Mouse (Mus musculus) heart, postnatal 25 days (tissue): ENCODE measurements at regions not wholly inside any gene's neighbourhood (a gene's known extent, or its start where the extent isn't known, plus 50 kb on each side); places are given as distances from the start of the nearest gene placed in this dataset.

Experiments used
- DNase-seq: peaks from one replicate; pipeline ENCODE4 v3.0.0; 2022; ENCODE audit warnings: low spot score
- intact Hi-C: fragments of 180-260 bp; cut with DNase I; formaldehyde crosslinking; loops from one replicate; pipeline ENCODE4 v1.15.1; 2025

DNA sequence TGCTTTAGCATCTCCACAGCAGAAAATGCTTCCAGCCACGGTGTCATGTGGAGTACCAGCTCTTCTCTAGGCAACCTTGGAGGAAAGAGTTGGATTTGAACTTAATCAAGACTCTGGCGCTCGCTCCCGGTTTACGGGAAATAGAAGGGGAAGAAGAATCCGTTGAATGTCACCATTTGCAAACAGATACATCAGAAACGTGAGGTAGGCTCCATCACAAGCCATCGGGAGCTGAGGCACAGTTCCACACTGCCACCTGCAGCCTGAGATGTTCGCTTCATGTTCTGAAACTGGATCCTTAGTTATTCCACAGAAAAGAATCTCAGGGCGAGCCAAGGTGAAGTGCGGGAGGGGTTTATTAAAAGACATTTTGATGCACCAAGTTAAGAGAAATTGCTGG, 148.5 kb downstream of the Atp23 start:
- no peak for DNase-seq
- intact Hi-C loops: no loop called here

DNA sequence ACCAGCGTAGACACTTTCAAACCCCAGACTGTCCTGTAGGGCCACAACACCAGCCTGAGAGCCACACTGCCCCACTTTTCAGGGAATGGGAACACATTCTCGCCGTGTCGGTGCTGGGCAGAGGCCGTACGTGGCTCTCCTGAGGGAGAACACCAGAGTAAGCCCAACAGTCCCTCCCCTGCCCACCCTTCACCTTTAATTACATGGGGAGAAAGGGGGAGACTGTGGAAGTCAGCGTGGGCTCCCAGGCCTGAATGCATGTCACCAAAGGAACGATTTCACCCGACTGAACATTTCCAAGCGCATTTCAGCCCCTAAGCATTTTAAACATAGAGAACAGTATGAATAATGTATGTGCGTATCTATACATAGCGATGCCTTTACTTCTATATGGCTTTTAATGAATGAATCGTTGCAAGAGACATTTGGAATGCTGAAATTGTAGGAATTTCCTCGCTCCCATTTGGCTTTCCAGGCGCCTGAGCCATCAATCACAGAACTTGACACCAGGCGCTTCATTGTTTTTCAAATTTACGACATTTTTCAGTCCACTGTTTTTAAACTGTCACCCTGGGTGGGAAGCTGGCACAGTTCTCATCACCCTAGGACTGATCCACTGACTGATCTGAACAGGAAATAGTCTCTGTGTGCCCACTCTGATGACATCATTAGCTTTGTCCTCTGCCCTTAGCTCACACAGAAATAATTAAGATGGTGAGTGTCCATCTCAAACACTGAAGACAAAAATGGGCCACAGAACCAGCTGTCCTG, 152.3 kb downstream of the Atp23 start:
- intact Hi-C loops: no loop called here
- DNase-seq: no peak

DNA sequence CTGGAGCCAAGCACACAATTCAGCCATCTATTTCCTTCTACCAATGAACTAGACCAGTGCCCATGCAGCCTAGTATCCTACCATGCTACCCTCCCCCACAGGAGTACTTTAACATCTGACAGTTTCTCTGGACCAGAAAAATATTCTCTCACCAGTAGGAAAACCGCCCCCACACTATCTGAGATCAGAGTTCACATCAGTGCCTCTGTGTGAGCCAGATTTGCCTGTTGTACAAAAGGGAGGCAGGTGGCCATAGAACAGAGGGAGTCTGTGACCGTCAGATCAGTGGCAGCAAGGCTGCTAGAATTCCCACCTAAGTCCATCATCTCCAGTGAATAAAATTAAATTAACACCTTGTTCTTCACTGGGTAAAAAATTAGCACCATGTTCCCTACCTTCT, 166.5 kb downstream of the Atp23 start:
- no peak for DNase-seq
- intact Hi-C loops: no loop called here

DNA sequence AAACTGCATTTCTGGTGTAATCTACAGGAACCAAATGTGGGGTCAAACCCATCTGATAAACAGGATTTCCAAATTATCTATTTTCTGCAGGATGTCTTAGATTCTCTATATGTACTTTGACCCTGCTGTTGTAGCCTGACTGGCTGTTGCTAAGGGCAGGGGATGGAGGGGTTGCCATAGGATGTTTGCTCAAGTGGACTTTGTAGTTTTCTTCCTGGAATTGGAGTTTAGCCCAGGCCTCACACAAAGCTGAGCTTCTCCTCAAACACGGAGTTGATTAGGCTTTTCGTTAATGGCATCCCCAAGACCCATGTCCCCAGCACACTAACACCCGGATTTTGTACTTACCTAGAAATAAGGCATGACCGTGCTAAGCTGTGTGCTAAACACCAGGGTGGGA, 173.3 kb downstream of the Atp23 start:
- DNase-seq: no peak
- intact Hi-C loops: no loop called here

DNA sequence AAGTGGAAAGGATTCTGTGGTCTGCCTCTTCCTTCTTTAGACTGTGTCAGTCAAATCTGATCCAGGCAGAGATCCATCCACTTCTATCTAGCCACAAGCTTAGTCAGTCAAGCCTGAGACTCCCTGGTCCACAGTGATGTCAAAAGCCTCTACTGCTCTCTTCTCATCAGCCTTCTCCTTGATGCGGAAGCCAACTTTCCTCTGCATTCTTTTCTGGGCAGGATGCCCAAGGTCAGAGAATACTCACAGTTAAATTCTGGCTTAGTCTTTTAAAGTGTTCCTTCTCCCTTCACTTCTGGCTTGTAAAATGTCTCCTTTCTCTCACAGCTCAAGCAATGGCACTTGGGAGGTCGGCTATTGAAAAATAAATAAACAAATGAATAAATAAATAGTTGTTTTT, 183.2 kb downstream of the Atp23 start:
- intact Hi-C loops: no loop called here
- no peak for DNase-seq

DNA sequence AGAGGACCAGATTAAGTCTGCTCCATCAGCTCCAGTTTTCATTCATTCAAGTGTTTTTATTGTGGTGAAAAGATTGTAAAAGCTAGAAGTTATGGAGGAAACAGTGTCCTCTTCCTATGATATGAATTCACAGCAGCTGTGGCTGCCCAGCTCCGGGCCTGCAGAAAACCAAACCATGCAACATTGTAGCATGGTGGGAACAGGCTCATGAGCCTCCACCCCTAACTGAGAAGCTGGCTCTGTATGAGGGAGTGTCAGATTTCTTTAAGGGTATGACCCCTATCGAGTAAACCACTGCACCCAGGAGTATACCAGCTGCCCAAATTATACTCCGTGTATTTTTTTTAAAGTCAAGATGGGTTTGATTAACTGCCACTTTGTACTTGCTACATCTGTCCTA, 189.4 kb downstream of the Atp23 start:
- intact Hi-C loops: no loop called here
- no peak for DNase-seq

DNA sequence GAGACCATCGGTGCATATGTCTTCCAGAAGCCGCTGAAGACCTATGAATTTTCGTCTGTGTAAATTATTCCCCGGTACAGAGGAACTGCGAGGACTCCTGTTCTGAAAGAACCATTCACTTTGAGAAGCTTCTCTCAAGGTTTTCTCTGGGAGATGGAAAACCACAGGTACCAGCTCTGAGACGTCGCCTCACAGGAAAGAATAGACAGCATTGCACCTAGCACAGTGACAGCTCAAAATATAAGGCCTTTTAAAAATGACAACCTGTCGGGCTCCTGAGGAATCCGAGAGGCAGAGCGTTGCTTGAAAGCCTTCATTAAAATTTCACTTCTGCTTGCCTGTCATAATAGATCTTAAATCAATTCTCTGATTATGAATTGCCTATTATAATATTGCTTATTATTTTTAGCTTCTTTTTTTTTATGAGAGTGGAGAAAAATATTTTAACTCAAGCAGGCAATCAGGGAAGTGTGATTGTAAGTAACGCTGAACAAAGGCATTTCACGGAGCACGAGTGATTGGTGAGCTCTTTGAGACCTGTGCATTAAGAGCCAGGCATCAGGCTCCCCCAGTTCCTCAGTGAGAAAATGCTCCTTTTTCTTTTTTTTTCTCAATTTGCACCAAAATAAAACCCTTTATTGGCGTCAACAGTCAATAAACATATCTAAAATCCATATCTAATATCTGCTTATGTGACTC, 191.8 kb downstream of the Atp23 start:
- DNase-seq: no peak
- intact Hi-C loops: no loop called here

DNA sequence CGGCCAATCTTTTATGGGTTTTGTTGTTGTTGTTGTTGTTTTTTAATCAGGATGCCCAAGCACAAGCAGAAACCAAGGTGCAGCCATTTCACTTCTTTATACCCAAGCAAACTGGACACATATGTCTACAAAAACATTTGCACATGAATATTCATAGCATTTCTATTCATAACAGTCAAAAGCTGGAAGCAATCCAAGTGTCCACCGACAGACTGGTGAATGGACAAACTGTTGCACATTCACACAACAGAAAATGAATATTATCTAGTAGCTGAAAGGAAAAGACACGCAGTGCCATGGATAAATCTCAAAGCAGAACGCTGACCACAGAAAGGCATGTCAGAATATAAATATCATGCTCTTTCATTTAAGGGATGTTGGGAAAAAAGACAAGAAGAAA, 192.4 kb downstream of the Atp23 start:
- intact Hi-C loops: no loop called here

DNA sequence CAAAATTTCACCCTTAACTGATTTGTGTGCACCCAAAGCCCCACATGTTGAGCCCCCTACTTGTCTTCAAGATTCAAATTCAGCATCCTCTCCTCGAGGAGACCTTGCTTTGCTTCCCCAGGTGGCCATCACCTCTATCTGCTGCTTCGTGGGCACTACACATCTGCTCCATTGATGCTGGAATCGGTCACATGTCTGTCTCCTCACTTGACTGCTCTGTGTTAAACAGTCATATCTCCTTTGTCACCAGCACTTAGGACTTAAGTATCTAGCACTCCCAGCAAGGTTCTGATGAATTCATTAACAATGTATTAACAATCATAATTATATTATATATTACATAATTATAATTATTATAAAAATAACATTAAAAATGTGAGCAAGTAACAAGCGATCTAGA, 192.9 kb downstream of the Atp23 start:
- intact Hi-C loops: no loop called here
- no peak for DNase-seq

More for the DNA sequence above, 192.4 kb downstream of the Atp23 start:
- DNase-seq: no peak

DNA sequence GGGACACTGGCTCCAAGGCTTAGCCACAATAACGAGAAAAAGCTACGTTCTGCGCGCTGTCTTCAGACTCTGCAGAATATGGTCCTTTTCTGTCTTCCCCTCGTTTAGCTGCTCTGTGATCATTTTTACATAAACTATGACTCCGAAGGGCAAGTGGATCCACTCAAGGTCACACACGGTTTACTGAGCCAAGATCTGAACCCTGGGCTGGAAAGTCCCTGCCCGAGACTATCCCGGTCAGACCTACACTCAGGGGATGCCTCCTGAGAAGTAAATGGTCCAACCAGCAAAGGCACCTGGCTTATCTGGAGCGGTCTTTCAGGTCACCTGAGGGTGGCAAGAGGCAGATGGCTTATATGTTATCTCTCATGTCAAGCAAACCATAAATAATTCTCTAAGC, 204.1 kb downstream of the Atp23 start:
- intact Hi-C loops: no loop called here
- DNase-seq: no peak

DNA sequence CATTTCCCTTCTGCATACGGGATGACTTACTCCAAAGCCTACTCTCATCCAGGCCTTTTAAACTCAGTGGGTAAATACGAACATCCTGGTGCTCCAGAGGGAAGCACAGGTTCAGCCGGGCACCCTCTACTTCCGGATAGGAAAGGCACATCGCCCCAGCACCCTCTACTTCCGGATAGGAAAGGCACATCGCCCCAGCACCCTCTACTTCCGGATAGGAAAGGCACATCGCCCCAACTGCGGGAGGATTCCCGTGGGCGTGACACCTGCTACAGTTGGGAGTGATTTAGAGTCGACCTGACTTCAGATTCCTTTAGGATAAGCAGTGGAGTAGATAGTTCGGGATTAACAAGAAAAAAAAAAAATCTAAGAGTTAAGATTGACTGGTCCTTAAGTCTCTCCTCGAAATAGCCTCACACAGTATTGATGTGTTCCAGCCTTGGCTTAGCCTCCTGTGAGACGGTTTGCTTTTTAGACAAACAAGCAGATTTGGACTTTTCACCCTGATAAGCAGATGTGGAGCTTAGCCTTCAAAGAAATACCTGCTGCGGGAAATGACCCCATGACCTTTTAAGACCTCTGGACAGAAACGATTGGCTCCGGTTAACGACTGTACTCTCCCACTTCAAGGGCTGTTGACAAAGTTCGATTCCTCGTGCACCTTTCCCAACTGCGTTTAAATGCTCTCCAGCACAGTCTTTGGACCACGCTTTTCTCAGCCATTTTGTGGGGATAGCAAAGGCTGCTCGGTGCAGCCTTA, 210.1 kb downstream of the Atp23 start:
- intact Hi-C loops: no loop called here

DNA sequence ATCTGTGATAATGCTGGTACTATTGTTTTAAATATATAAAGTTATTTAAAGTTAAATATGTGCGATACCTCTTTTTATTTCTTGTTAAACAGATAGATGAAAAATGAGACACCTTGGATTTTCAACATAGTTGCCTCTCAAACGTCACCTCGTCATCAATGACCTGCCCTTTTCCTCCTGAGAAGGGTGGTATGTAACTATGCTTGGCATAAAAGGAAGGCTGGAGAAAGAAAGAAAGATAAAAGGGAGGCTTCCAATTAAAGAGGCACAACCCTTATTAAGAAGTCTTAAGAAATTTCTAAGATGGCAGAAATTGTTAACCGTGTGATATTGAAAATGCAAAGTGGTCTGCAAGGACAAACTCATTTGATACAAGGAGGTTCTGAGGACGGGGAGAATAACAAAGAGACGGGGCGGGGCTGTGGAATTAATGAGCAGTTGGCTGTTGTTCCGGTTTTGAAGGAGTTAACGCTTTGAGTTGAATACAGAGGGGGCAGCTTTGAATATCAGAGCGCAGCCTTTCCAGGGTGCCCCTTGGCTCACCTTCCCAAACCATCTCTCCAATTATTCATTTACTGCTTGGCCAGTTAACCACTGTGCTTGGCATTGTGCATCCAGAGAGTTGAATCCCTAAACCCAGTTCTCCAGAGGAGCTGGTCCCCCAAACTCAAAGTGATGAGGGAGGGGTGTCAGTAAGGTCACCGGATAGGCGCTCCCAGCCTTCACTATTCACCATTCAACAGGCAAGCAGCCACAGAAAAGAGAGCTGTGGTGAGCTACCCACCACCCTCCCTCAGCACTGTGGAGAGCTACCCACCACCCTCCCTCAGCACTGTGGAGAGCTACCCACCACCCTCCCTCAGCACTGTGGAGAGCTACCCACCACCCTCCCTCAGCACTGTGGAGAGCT, 220.6 kb downstream of the Atp23 start:
- no peak for DNase-seq
- intact Hi-C loops: no loop called here

More for the DNA sequence above, 210.1 kb downstream of the Atp23 start:
- no peak for DNase-seq

DNA sequence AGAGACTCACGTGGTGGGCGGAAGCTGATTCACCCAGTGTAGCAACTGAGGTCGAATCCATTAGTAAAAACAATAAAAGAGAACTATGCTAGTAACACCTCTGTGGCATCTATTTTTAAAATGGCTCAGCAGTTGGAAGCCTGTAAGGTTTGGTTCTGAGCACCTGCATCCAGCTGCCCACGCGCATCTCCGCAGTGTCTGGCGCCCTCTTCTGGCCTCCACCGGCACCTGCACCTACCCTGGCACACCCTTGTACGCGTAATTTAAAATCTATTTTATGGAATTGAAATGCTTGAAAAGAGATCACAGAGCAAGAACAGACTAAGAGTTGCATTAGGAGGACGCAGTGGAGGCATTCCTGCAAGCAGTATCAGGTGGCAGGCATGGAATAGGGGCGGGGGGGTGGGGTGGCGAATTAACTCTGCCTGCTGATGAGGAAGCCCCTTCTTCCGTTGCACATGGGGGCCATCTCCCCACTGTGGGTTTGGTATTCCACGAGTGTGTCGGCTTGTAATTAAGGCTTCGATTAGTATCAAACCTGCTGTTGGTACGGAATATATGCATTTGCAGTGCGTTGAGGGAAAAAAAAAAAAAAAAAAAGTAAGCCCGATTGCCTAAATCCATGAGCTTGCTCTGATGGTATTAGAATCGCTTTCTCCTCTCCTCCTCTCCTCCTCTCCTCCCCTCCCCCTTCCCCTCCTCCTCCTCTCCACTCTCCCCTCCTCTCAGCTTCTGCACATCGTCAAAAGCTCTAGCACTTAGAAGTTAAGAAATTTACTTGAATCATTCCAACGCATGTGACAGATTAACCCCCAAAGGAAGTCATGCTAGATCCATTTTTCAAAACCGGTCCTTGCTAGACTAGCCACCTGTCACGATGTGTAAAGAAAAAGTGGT, 221.7 kb downstream of the Atp23 start:
- intact Hi-C loops: no loop called here
- DNase-seq: no peak

DNA sequence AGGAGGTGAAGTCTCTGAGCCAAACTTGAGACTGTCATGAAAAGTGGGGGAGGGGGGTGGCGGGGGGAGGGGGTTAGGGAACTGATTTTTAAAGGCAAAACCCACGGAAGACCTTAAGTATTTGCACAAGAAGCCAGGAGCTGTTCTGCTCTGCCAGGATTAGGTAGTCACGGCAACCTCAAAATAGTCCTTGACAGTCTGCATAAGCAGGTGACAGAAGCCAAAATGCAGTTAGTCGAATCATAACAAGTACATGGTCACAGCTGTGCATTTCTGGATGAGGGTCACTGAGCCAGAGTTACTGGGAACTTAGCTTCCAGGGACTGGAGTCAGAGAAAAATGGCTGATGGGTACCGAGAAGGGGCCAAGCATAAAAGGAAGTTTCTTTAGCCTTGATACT, 227.7 kb downstream of the Atp23 start:
- intact Hi-C loops: no loop called here
- no peak for DNase-seq

DNA sequence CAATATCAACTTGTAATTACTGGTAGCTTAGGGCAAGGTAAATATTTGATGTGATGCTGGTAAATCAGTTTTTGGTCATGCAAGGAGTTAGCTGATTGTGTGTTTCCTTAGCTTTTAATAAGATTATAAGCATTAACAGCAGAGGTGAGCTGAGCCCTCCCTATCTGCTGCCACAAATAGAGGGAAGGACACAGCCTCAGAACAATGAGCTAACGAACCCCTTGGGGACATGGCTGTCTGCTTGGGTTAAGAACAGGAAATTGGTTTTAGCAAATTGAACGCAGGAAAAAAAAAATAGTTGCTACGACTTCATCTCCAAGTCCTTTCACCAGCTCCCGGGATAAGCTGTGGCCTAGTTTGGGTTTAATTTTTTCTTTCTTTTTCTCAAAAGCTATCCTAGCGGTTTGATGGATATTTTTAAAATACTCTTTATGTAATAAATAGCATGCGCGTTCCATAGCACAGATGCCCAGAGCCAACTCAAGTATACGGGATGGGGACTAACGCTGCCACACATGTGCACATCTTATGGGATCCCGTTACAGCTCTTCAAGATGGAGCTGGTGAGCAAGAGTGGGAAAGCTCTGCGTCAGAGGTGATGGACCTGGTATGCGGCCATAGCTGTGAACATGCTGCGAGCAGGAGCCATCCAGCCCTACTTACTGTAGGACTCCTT, 236.6 kb downstream of the Atp23 start:
- intact Hi-C loops: no loop called here
- no peak for DNase-seq

DNA sequence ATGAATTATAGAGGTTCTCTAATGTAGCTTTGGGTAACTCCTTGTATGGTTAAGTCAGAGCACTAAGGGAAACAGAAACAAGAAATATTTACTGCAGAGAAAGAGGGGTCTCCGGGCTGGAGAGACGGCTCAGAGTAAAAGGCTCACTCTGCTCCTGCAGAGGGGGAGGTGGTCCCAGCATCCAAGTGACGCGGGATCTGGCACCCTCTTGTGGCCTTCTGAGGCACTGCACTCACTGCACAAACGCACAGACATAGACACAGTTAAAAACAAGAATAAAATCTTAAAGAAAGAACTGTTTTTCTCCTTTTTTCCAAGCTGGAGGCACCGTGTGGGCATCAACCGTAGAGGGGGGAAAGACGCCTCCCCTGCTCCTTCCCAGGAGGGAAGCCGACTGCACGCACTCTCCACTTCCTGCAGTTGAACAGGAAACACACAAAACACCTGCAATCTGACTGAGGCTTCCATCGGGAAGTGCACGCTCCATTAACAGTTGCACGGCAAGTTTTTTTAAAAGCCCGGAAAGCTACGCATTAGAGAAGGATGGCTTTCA, 237.6 kb downstream of the Atp23 start:
- intact Hi-C loops: no loop called here
- DNase-seq: no peak

DNA sequence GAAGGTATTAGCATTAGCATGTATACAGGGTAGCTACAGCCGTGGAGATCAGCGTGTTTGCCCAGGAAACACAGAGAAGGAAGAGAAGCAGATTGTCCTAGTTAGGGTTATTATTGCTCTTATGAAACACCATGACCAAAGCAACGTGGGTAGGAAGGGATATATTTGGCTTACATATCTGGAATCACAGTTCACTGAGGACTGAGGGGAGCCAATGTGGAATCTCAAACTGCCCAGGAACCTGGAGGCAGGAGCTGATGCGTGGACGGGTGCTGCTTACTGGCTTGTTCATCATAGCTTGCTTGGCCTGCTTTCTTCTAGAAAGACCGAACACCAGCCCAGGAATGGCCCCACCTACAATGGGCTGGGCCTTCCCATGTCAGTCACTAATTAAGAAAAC, 238.4 kb downstream of the Atp23 start:
- intact Hi-C loops: no loop called here
- DNase-seq: no peak

DNA sequence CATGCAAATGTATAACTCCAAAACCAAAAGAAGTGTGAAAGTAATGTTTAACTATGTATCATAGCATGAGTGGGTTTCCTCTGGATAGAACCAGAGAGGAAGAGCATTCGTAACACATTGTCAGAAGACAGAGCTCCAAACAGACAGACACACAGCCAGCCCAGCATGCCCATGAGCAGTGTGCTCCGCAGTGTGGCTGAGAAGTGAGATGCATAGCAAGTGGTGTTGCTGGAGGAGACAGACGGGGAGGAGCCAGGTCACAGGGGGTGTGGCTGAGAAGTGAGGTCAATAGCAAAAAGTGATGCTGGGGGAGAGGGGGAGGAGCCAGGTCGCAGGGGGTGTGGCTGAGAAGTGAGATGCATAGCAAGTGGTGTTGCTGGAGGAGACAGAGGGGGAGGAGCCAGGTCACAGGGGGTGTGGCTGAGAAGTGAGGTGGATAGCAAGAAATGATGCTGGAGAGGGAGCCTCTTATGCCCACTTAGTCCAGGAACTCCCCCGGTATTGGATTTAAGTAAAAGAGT, 240.0 kb downstream of the Atp23 start:
- no peak for DNase-seq
- intact Hi-C loops: no loop called here
